Mouse (Mus musculus) testis, adult 2 months (tissue): ENCODE data around the gene Xrcc3. TPM values are rescaled to one million over a fixed set of nuclear protein-coding genes. Genes with fewer than 3 reads are reported as not detected.

Source experiments
- H3K27ac ChIP-seq: fragments of 200-500 bp; 2 replicates; pipeline ENCODE4 v1.5.1; 2012; ENCODE audit warnings: low read depth, low read length; ENCODE audit not compliant: control insufficient read depth, insufficient read depth
- H3K27me3 ChIP-seq: fragments of 200-500 bp; 2 replicates; pipeline ENCODE4 v1.6.1; 2012; ENCODE audit warnings: mild to moderate bottlenecking, low read length, moderate library complexity; ENCODE audit not compliant: control insufficient read depth, insufficient read depth
- H3K36me3 ChIP-seq: fragments of 200-500 bp; 2 replicates; pipeline ENCODE4 v1.6.1; 2012; ENCODE audit warnings: mild to moderate bottlenecking, low read length; ENCODE audit not compliant: control insufficient read depth, insufficient read depth
- H3K4me1 ChIP-seq: fragments of 200-500 bp; 2 replicates; pipeline ENCODE4 v1.6.1; 2012; ENCODE audit warnings: low read length; ENCODE audit not compliant: control insufficient read depth, insufficient read depth
- H3K4me3 ChIP-seq: fragments of 200-500 bp; 2 replicates; pipeline ENCODE4 v1.5.1; 2012; ENCODE audit warnings: low read depth, mild to moderate bottlenecking, low read length, moderate library complexity, mixed read lengths; ENCODE audit not compliant: control insufficient read depth
- CTCF ChIP-seq: fragments of 200-500 bp; IDR thresholded peaks from 2 replicates; pipeline ENCODE4 v1.5.1; 2012; ENCODE audit warnings: low read depth, mild to moderate bottlenecking, inconsistent platforms, low read length, moderate library complexity; ENCODE audit not compliant: control insufficient read depth, insufficient read depth, insufficient replicate concordance
- POLR2A ChIP-seq: fragments of 200-500 bp; IDR thresholded peaks from 2 replicates; pipeline ENCODE4 v1.6.1; 2012; ENCODE audit warnings: low read depth, mild to moderate bottlenecking, inconsistent platforms, low read length, moderate library complexity; ENCODE audit not compliant: control insufficient read depth
- polyA plus RNA-seq: library from polyadenylated mRNA; depleted of rRNA; stranded (reverse); fragments of >200 nt; gene quantifications from 2 replicates; pipeline ENCODE4 v1.2.3, GENCODE M21; 2012

Xrcc3 gene
- polyA plus RNA-seq, 1 experiment: 8.7 TPM

GRCm38 (mm10) chr12:111766313-111767236, 47.1 kb downstream of the Xrcc3 start:
- TF ChIP-seq POLR2A (no peak), CTCF (no peak)
- no peaks in the 10 kb centered on the region for H3K36me3 ChIP-seq
- no peaks in the 10 kb centered on the region for H3K27me3 ChIP-seq
- no peak overlapping the region for H3K27ac ChIP-seq
- no peak overlapping the region for H3K4me3 ChIP-seq
- no peaks in the 10 kb centered on the region for H3K4me1 ChIP-seq

- no peak for TF ChIP-seq POLR2A
- no peak for TF ChIP-seq CTCF
- no peak overlapping the region for H3K4me3 ChIP-seq
- no peak overlapping the region for H3K27ac ChIP-seq
- H3K27me3 ChIP-seq: no peaks in the 10 kb centered on the region
- H3K36me3 ChIP-seq: no peaks in the 10 kb centered on the region
- H3K4me1 ChIP-seq: peaks cover 17% of the 10 kb centered on the region
These were observed 50.9 kb downstream of the Xrcc3 start for GRCm38 (mm10) chr12:111762620-111763280.

GRCm38 (mm10) chr12:111760306-111760908, 53.3 kb downstream of the Xrcc3 start:
- Histone ChIP-seq H3K36me3 (no peaks in the 10 kb centered on the region), H3K4me1 (peaks cover 18% of the 10 kb centered on the region), H3K27me3 (no peaks in the 10 kb centered on the region), H3K4me3 (no peak overlapping the region), H3K27ac (no peak overlapping the region)
- TF ChIP-seq CTCF (no peak), POLR2A (no peak)

GRCm38 (mm10) chr12:111759176-111760061, 54.3 kb downstream of the Xrcc3 start:
- TF ChIP-seq CTCF: no peak
- no peak for TF ChIP-seq POLR2A
- Histone ChIP-seq H3K4me3 (peak overlapping the region; percentile 93), H3K27ac (peak overlapping the region; percentile 5; the same call in 1 of the 2 replicates), H3K4me1 (peaks cover 18% of the 10 kb centered on the region), H3K27me3 (no peaks in the 10 kb centered on the region), H3K36me3 (no peaks in the 10 kb centered on the region)

- Histone ChIP-seq H3K36me3 (no peaks in the 10 kb centered on the region), H3K27me3 (no peaks in the 10 kb centered on the region), H3K27ac (peak within 1 kb of the TSS; percentile 51), H3K4me3 (peak within 1 kb of the TSS; percentile 93), H3K4me1 (peaks cover 18% of the 10 kb centered on the region)
- no peak for TF ChIP-seq CTCF
- TF ChIP-seq POLR2A: peak; percentile 72
These were observed 55.1 kb downstream of the Xrcc3 start, which contains the start of gene Klc1 for GRCm38 (mm10) chr12:111758381-111759175. Gene Klc1 (plus strand): TSS chr12:111758849.
